Mouse (Mus musculus): ENCODE results near the gene Coa7. TPM values are rescaled to one million over a fixed set of nuclear protein-coding genes. Genes with fewer than 3 reads are reported as not detected.

Gene Coa7
- polyA plus RNA-seq, 1 experiment from 2014 or later = 51.4 TPM

DNA sequence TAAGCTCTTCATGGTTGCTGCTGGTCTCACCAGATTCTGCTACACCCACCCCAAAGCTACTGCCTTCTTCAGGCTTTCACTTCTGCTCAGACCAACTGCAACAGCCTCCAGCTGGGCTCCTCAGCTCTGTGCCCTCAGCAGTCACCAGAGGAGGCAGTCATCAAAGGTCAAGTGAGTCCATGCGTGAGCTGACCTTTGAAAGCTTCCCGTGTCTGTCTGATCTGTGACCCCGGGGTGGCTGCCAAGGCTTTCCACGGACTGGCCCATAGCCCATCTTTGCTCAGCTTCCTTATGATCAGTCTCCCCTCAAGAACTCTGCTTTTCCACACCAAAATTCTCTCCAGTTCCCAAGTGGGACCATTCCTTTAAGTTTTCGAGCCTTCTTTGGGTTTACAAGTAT is 41.3 kb downstream of the Coa7 start:
- no peak overlapping the region for H3K27ac ChIP-seq
- 37% methylated on average over 5 of the region's 5 CpGs for WGBS
- H3K9me3 ChIP-seq = no peaks in the 10 kb centered on the region
- ATAC-seq (replicated peaks) = no peak
- H3K4me1 ChIP-seq = peaks cover under 1% of the 10 kb centered on the region
- no peak overlapping the region for H3K9ac ChIP-seq
- no peak overlapping the region for H3K4me2 ChIP-seq
- H3K4me3 ChIP-seq = no peak overlapping the region
- no peaks in the 10 kb centered on the region for H3K27me3 ChIP-seq (replicated peaks)
- no peaks in the 10 kb centered on the region for H3K36me3 ChIP-seq (replicated peaks)

GRCm38 (mm10) chr4:108370409-108370808 is 42.5 kb downstream of the Coa7 start:
- H3K9ac ChIP-seq = no peak overlapping the region
- no peaks in the 10 kb centered on the region for H3K9me3 ChIP-seq
- no peak overlapping the region for H3K27ac ChIP-seq
- no peaks in the 10 kb centered on the region for H3K4me1 ChIP-seq
- no peak for ATAC-seq (replicated peaks)
- no peak overlapping the region for H3K4me2 ChIP-seq
- no peak overlapping the region for H3K4me3 ChIP-seq
- H3K27me3 ChIP-seq (replicated peaks) = no peaks in the 10 kb centered on the region
- 66% methylated on average over 4 of the region's 4 CpGs for WGBS
- no peaks in the 10 kb centered on the region for H3K36me3 ChIP-seq (replicated peaks)

GRCm38 (mm10) chr4:108371421-108371820 is 43.5 kb downstream of the Coa7 start:
- Histone ChIP-seq H3K9ac (no peak overlapping the region), H3K27me3 (replicated peaks) (no peaks in the 10 kb centered on the region), H3K9me3 (no peaks in the 10 kb centered on the region), H3K27ac (no peak overlapping the region), H3K4me1 (no peaks in the 10 kb centered on the region), H3K36me3 (replicated peaks) (no peaks in the 10 kb centered on the region), H3K4me2 (no peak overlapping the region), H3K4me3 (no peak overlapping the region)
- no peak for ATAC-seq (replicated peaks)
- 94% methylated on average over 3 of the region's 3 CpGs for WGBS

DNA sequence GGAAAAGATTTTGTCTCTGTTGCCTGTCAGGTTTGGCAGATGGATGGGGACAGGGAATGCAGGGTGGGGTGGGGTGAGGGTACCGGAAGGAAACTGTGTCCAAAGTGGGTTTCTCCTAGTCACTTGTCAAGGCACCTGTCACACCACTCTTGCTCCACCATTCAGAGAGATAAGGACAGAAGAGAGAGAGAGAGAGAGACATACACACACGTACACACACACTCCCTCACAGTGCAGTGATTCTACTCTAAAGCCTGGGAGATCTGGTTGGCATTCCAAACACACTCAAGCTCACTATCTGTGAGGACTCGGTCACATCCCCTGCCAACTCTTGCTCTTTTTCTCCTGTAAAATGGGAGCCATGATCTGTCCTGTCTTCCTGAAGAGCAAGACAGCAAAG is 44.2 kb downstream of the Coa7 start:
- H3K36me3 ChIP-seq (replicated peaks) = no peaks in the 10 kb centered on the region
- WGBS = 77% methylated on average over 3 of the region's 3 CpGs
- no peak overlapping the region for H3K4me2 ChIP-seq
- H3K27ac ChIP-seq = no peak overlapping the region
- no peaks in the 10 kb centered on the region for H3K4me1 ChIP-seq
- H3K4me3 ChIP-seq = no peak overlapping the region
- H3K9me3 ChIP-seq = no peaks in the 10 kb centered on the region
- no peak for ATAC-seq (replicated peaks)
- no peaks in the 10 kb centered on the region for H3K27me3 ChIP-seq (replicated peaks)
- no peak overlapping the region for H3K9ac ChIP-seq

DNA sequence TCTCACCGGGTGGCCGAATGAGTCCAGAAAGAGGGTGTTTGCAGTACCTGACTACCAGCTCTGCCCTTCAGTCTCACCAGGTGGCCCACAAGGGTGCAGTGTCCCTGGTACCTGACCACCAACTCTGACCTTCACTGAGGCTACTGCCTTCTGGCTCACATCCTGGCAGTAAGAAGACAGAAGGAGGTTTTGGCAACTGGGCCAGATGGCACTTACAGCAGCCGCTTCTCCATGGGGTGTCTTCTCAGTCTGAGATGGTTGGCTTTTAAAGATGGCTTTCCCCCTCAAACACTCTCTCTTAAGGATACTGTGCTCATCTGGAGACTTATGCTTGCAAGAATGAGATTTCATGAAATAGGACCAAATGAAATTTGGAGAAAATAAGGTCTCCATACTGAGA is 51.5 kb downstream of the Coa7 start:
- peaks cover 15% of the 10 kb centered on the region; the same call in 1 of the 2 replicates for H3K4me1 ChIP-seq
- no peaks in the 10 kb centered on the region for H3K9me3 ChIP-seq
- H3K27me3 ChIP-seq (replicated peaks) = 0 out of 2 replicates have a peak, but pooled peaks cover 4% of the 10 kb centered on the region
- 81% methylated on average over 3 of the region's 3 CpGs for WGBS
- H3K9ac ChIP-seq = no peak overlapping the region
- H3K27ac ChIP-seq = no peak overlapping the region
- no peak for ATAC-seq (replicated peaks)
- no peak overlapping the region for H3K4me3 ChIP-seq
- H3K36me3 ChIP-seq (replicated peaks) = no peaks in the 10 kb centered on the region
- H3K4me2 ChIP-seq = no peak overlapping the region

- H3K36me3 ChIP-seq (replicated peaks) = no peaks in the 10 kb centered on the region
- H3K9ac ChIP-seq = no peak overlapping the region
- ATAC-seq (replicated peaks) = peak; percentile 28
- no peaks in the 10 kb centered on the region for H3K9me3 ChIP-seq
- WGBS = 11% methylated on average over 1 of the region's 1 CpGs
- peaks cover 15% of the 10 kb centered on the region; the same call in 1 of the 2 replicates for H3K4me1 ChIP-seq
- H3K4me2 ChIP-seq = no peak overlapping the region
- 0 out of 2 replicates have a peak, but pooled peaks cover 4% of the 10 kb centered on the region for H3K27me3 ChIP-seq (replicated peaks)
- no peak overlapping the region for H3K4me3 ChIP-seq
- H3K27ac ChIP-seq = no peak overlapping the region
Measured at GRCm38 (mm10) chr4:108380146-108380545, 52.2 kb downstream of the Coa7 start.

DNA sequence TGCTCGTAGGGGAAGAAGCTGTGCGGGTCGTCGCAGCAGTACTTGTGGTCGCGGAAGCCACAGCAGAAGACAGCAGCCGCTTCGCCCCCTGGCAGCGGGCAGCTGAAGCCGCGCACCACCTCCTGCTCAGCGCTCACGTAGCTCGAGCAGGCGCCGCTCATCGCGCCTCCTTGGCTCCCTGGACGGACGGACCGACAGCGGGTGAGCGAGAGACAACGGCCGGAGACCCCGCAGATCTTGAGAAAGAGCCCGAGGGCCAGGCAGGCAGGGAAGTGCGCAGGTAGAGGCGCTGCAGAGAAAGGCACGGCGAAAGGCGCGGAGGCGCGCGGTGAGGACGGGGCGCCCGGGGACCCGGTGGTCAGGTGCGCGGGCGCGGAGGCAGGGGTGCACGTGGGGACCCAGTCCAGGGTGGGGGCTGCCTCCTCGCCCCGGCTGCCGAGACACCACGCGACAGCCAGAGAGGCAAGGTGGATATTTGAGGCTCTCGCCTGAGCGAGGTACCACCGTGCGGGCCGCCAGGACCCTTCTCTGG is 55.3 kb downstream of the Coa7 start, which contains the start of gene Shisal2a:
Gene Shisal2a (minus strand): TSS at position 167 of the 532 bp plus-strand sequence.
- Histone ChIP-seq H3K27ac (no peak within 1 kb of the TSS), H3K4me1 (peaks cover 24% of the 10 kb centered on the region), H3K27me3 (replicated peaks) (0 out of 2 replicates have a peak, but pooled peaks cover 4% of the 10 kb centered on the region), H3K4me2 (peak within 1 kb of the TSS; percentile 64), H3K36me3 (replicated peaks) (no peaks in the 10 kb centered on the region), H3K4me3 (peak within 1 kb of the TSS; percentile 44), H3K9ac (peak within 1 kb of the TSS; percentile 47), H3K9me3 (no peaks in the 10 kb centered on the region)
- 2% methylated on average over 49 of the region's 55 CpGs for WGBS
- peak; percentile 48 for ATAC-seq (replicated peaks)

DNA sequence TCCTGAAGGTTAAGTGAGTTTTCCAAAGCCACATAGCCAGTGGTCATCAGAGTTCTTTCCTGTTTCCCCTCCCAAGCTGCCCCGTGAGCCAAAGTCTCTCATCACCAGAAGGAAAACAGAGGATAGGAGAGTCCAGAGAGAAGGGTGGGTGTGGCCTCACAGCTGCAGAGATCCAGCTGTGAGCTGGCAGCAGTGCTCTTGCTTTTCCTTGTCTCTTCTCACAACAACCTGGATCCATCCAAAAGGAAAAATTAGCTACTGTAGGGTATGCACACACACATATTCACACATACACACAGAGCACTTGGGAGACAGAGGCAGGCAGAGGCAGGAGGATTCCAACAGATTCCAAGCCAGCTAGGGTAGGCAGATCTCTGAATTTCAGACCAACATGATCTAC is 58.1 kb downstream of the Coa7 start:
- Histone ChIP-seq H3K9me3 (no peaks in the 10 kb centered on the region), H3K9ac (no peak overlapping the region), H3K4me1 (peaks cover 24% of the 10 kb centered on the region), H3K4me2 (no peak overlapping the region), H3K27me3 (replicated peaks) (0 out of 2 replicates have a peak, but pooled peaks cover 4% of the 10 kb centered on the region), H3K4me3 (no peak overlapping the region), H3K36me3 (replicated peaks) (no peaks in the 10 kb centered on the region), H3K27ac (no peak overlapping the region)
- no peak for ATAC-seq (replicated peaks)
- 33% methylated on average over 1 of the region's 1 CpGs for WGBS

DNA sequence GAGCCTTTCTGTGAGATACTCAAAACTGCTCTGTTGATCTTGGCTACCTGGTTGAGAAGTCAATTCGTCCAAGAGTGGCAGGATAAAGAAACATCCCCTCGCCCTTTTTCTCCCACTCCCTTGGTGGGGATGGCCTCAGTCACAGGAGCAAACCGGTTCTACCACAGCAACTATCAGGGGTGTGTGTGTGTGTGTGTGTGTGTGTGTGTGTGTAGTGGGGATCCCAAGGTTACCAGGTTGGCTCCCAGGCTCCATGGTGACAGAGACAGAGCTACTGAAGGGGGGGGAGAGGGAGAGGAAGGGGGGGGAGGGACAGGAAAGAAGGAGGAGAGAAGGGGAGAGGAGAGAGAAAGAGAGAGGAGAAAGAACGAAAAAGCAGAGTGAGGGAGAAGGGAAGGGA is 59.2 kb downstream of the Coa7 start:
- peak overlapping the region; percentile 31; the same call in 1 of the 2 replicates for H3K4me3 ChIP-seq
- peaks cover 24% of the 10 kb centered on the region for H3K4me1 ChIP-seq
- 0 out of 2 replicates have a peak, but pooled peaks cover 4% of the 10 kb centered on the region for H3K27me3 ChIP-seq (replicated peaks)
- no peak; the same call in 1 of the 2 replicates for ATAC-seq (replicated peaks)
- H3K4me2 ChIP-seq = peak overlapping the region; percentile 48
- no peak overlapping the region for H3K9ac ChIP-seq
- H3K9me3 ChIP-seq = no peaks in the 10 kb centered on the region
- WGBS = 41% methylated on average over 4 of the region's 4 CpGs
- no peaks in the 10 kb centered on the region for H3K36me3 ChIP-seq (replicated peaks)
- H3K27ac ChIP-seq = peak overlapping the region; percentile 74

- Histone ChIP-seq H3K27ac (peak overlapping the region; percentile 74), H3K4me2 (peak overlapping the region; percentile 48), H3K27me3 (replicated peaks) (no peaks in the 10 kb centered on the region), H3K4me1 (peaks cover 24% of the 10 kb centered on the region), H3K4me3 (peak overlapping the region; percentile 31), H3K9ac (peak overlapping the region; percentile 31), H3K9me3 (no peaks in the 10 kb centered on the region), H3K36me3 (replicated peaks) (no peaks in the 10 kb centered on the region)
- WGBS = 4% methylated on average over 18 of the region's 18 CpGs
- peak; percentile 53; the same call in 1 of the 2 replicates for ATAC-seq (replicated peaks)
Measured at GRCm38 (mm10) chr4:108387681-108388253, 59.8 kb downstream of the Coa7 start.

DNA sequence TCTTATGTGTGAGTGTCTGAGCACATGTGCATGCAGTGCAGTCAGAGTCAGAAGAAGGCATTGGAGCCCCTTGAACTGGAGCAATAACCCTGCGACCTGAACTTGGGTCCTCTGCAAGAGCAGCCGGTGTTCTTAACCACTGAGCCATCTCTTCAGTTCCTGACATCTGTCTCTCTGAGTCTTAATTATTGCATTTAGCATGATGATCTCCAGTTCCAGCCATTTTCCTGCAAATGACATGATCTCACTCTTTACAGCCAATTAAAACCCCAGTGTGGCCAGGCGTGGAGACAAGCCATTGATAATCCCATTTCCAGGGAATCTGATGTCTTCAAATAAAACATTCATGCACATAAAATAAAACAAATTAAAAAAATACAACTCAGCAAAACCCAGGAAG is 60.8 kb downstream of the Coa7 start:
- Histone ChIP-seq H3K27ac (no peak overlapping the region), H3K9ac (no peak overlapping the region), H3K4me2 (no peak overlapping the region), H3K27me3 (replicated peaks) (no peaks in the 10 kb centered on the region), H3K9me3 (no peaks in the 10 kb centered on the region), H3K36me3 (replicated peaks) (no peaks in the 10 kb centered on the region), H3K4me1 (peaks cover 16% of the 10 kb centered on the region), H3K4me3 (no peak overlapping the region)
- WGBS = 50% methylated on average over 3 of the region's 3 CpGs
- no peak for ATAC-seq (replicated peaks)

GRCm38 (mm10) chr4:108391124-108391523 is 63.2 kb downstream of the Coa7 start:
- Histone ChIP-seq H3K4me2 (no peak overlapping the region), H3K27ac (no peak overlapping the region), H3K9ac (no peak overlapping the region), H3K4me3 (no peak overlapping the region), H3K27me3 (replicated peaks) (no peaks in the 10 kb centered on the region), H3K36me3 (replicated peaks) (no peaks in the 10 kb centered on the region), H3K9me3 (no peaks in the 10 kb centered on the region), H3K4me1 (peaks cover 15% of the 10 kb centered on the region)
- WGBS = 80% methylated on average over 5 of the region's 5 CpGs
- no peak for ATAC-seq (replicated peaks)

Measured in midbrain, embryonic 15.5 days (tissue).